Mouse (Mus musculus) liver, adult 2 months (tissue): ENCODE measurements around the gene Cxcr5. TPM values are rescaled to one million over a fixed set of nuclear protein-coding genes. Genes with fewer than 3 reads are reported as not detected.

Source experiments
- DNase-seq: peaks from one replicate; pipeline ENCODE4 v3.0.0-alpha.2; 2011; ENCODE audit warnings: low read depth, low spot score; ENCODE audit errors: extremely low read depth
- H3K27ac ChIP-seq: fragments of 200-500 bp; replicated peaks from 2 replicates; pipeline ENCODE4 v1.5.1; 2012; ENCODE audit warnings: low read depth, mild to moderate bottlenecking, control low read depth, inconsistent platforms, low read length; ENCODE audit not compliant: insufficient read depth
- H3K27me3 ChIP-seq: fragments of 200-500 bp; 2 replicates; pipeline ENCODE4 v1.6.1; 2012; ENCODE audit warnings: mild to moderate bottlenecking, moderate library complexity, low read length, inconsistent platforms; ENCODE audit not compliant: control insufficient read depth, insufficient read depth
- H3K36me3 ChIP-seq: fragments of 200-500 bp; 2 replicates; pipeline ENCODE4 v1.6.1; 2012; ENCODE audit warnings: low read length, inconsistent platforms; ENCODE audit not compliant: control insufficient read depth, insufficient read depth
- H3K4me1 ChIP-seq: fragments of 200-500 bp; 2 replicates; pipeline ENCODE4 v1.6.1; 2011; ENCODE audit warnings: low read length; ENCODE audit not compliant: control insufficient read depth, insufficient read depth
- H3K4me3 ChIP-seq: fragments of 200-500 bp; 2 replicates; pipeline ENCODE4 v1.5.1; 2011; ENCODE audit warnings: low read depth, mild to moderate bottlenecking, control low read depth, low read length, moderate library complexity; ENCODE audit not compliant: insufficient read depth
- H3K79me2 ChIP-seq: fragments of 200-500 bp; 2 replicates; pipeline ENCODE4 v1.6.1; 2012; ENCODE audit warnings: inconsistent platforms, mild to moderate bottlenecking, low read length, moderate library complexity; ENCODE audit not compliant: control insufficient read depth, insufficient read depth
- H3K9ac ChIP-seq: fragments of 200-500 bp; 2 replicates; pipeline ENCODE4 v1.6.1; 2012; ENCODE audit warnings: low read depth, mild to moderate bottlenecking, control low read depth, inconsistent platforms, low read length
- CTCF ChIP-seq: fragments of 200-500 bp; IDR thresholded peaks from 2 replicates; pipeline ENCODE4 v1.5.1; 2011; ENCODE audit warnings: low read depth, low read length, control low read depth
- POLR2A ChIP-seq: fragments of 200-500 bp; IDR thresholded peaks from 2 replicates; pipeline ENCODE4 v1.6.1; 2011; ENCODE audit warnings: low read length, control low read depth; ENCODE audit not compliant: insufficient read depth; ENCODE audit errors: extremely low read depth
- WGBS: fragments of 180-500 bp; shearing (Covaris S2); methylation state at CpG from one replicate; pipeline ENCODE4 v1.1.7; 2018; 5-methylcytosine and 5-hydroxymethylcytosine counted together
- polyA plus RNA-seq: library from polyadenylated mRNA; depleted of rRNA; stranded (reverse); fragments of >200 nt; gene quantifications from 2 replicates; pipeline ENCODE4 v1.2.3, GENCODE M21; 2012
- total RNA-seq: library from RNA; depleted of rRNA; stranded (reverse); fragments of >200 nt; gene quantifications from 2 replicates; pipeline ENCODE4 v1.2.3, GENCODE M21; 2014

Gene Cxcr5
- total and polyA plus RNA-seq, 2 experiments, result 0.18 to 1.4 TPM

DNA sequence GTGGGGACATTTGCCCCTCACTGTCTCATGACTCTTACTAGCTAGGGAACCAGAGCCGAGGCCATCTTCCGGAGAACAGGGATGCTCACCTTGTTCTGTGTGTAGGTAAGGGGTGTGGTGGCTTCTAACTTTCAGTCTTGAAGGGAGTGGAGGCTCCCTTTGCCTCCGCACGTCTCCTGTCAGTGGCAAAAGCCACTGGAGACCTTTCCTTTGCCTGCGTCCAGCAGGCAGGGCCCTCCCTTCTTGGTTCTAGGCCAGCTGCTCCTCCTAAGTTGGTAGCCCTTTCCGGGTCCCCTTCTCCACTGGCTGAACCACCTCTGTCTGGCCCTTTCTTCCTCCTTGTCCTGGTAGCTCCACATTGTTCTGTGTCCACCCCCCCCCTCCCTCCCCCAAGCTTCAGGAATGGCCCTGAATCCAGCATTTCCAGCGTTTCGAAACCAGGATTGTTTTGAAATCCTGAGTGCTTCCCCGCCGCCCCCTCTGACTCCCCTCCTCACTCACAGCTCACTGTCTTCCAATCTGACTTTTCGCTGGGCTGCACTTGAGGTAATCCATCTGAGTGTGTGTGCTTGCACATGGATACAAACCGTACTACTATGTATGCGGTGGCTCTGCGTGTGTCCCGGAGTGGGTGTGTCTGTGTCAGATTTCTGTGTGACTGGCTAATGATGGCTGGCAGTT, 74.8 kb downstream of the Cxcr5 start:
- Histone ChIP-seq H3K27ac (peak overlapping the region; percentile 93), H3K4me3 (peak overlapping the region; percentile 48), H3K4me1 (peaks cover 35% of the 10 kb centered on the region), H3K9ac (peak overlapping the region; percentile 67), H3K79me2 (peaks cover 22% of the 10 kb centered on the region; the same call in 1 of the 2 replicates), H3K36me3 (no peaks in the 10 kb centered on the region), H3K27me3 (no peaks in the 10 kb centered on the region)
- peak; percentile 77 for DNase-seq
- TF ChIP-seq CTCF (no peak), POLR2A (no peak)
- WGBS, result 6% methylated on average over 15 of the region's 15 CpGs

DNA sequence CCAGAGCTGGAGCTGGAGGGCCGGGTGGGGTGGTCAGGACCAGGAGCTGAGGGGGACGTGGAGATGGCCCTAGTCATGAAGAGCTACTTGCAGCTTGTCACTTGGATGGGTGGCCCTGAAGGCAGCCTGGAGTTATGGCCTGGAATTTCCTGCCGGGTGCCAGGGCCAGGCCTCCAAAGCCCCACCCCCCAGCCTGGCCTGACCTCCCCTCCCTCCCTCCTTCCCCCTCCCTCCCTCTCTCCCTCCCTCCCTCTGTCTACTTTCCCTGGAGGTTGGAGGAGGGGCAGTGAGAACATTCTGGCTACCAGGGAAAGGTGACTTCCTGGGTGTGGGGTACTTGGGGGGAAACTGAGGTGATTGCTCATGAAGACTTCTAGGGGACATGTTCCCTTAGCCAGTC, 75.3 kb downstream of the Cxcr5 start:
- H3K4me3 ChIP-seq, result peak overlapping the region; percentile 88
- DNase-seq, result peak; percentile 81
- peak overlapping the region; percentile 96 for H3K27ac ChIP-seq
- TF ChIP-seq POLR2A (peak; percentile 40; the same call in 1 of the 2 replicates), CTCF (no peak)
- peaks cover 20% of the 10 kb centered on the region; the same call in 1 of the 2 replicates for H3K79me2 ChIP-seq
- H3K27me3 ChIP-seq, result no peaks in the 10 kb centered on the region
- H3K9ac ChIP-seq, result peak overlapping the region; percentile 70
- H3K36me3 ChIP-seq, result no peaks in the 10 kb centered on the region
- peaks cover 32% of the 10 kb centered on the region for H3K4me1 ChIP-seq
- WGBS, result 6% methylated on average over 3 of the region's 3 CpGs

DNA sequence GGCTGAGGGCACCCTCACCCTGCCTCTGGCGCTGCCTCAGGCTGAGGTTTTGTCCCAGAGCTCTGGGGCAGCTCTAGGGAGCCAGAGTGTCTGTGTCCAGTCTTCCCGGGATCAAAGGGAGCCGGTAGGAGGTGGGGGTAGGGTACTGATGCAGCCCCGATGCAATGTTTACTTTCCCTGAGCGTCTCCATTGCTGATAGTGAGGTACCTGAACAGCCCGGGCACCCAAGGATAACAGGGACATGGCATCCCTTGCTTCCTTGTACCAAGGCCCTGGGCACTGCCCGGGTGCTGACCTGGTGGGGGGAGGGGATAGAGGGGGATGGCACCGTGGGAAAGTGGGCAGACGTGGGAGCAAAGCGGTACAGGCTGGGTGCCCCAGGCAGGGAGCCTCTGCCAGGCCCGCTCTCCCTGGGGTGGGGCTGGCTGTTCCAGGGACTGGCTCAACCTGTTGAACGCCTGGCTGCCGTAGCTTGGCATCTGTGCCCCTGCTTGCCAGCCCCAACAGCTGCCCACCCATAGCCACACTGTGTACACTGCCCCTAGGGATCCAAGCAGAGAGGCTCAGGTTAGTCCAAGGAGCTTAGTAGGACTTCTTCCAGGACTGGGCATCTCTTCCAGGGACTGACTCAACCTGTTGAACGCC, 76.0 kb downstream of the Cxcr5 start:
- TF ChIP-seq CTCF, result no peak
- peak; percentile 40; the same call in 1 of the 2 replicates for TF ChIP-seq POLR2A
- WGBS, result 13% methylated on average over 14 of the region's 14 CpGs
- DNase-seq, result peak; percentile 93
- H3K4me3 ChIP-seq, result peak overlapping the region; percentile 88
- peaks cover 27% of the 10 kb centered on the region for H3K4me1 ChIP-seq
- H3K9ac ChIP-seq, result peak overlapping the region; percentile 90
- H3K36me3 ChIP-seq, result no peaks in the 10 kb centered on the region
- H3K27me3 ChIP-seq, result no peaks in the 10 kb centered on the region
- peaks cover 18% of the 10 kb centered on the region; the same call in 1 of the 2 replicates for H3K79me2 ChIP-seq
- H3K27ac ChIP-seq, result peak overlapping the region; percentile 96

DNA sequence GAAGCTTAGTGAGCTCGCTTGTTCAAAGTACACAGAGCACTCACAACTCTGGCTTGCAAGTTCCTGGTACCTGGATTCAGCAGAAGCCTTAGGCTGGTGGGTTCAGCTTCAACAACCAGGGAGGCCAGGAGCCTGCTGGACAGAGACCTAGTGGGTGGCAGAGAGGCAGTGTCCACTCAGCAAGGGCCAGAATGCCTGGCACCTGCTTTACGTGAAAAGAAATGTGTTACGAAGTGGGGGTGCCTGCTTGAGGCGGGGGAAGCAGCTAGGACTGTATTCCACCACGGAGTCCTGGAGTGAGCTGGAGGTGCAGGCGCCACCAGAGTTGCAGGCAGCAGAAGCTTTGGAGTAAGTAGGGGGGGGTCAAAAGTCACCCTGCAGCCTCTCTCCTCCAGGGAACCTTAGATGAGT, 76.6 kb downstream of the Cxcr5 start:
- peaks cover 25% of the 10 kb centered on the region for H3K4me1 ChIP-seq
- H3K27me3 ChIP-seq, result no peaks in the 10 kb centered on the region
- peaks cover 18% of the 10 kb centered on the region; the same call in 1 of the 2 replicates for H3K79me2 ChIP-seq
- peak overlapping the region; percentile 96 for H3K27ac ChIP-seq
- H3K9ac ChIP-seq, result peak overlapping the region; percentile 90
- no peaks in the 10 kb centered on the region for H3K36me3 ChIP-seq
- peak overlapping the region; percentile 88 for H3K4me3 ChIP-seq
- peak; percentile 52 for DNase-seq
- WGBS, result 15% methylated on average over 6 of the region's 6 CpGs
- TF ChIP-seq POLR2A (no peak), CTCF (no peak)

DNA sequence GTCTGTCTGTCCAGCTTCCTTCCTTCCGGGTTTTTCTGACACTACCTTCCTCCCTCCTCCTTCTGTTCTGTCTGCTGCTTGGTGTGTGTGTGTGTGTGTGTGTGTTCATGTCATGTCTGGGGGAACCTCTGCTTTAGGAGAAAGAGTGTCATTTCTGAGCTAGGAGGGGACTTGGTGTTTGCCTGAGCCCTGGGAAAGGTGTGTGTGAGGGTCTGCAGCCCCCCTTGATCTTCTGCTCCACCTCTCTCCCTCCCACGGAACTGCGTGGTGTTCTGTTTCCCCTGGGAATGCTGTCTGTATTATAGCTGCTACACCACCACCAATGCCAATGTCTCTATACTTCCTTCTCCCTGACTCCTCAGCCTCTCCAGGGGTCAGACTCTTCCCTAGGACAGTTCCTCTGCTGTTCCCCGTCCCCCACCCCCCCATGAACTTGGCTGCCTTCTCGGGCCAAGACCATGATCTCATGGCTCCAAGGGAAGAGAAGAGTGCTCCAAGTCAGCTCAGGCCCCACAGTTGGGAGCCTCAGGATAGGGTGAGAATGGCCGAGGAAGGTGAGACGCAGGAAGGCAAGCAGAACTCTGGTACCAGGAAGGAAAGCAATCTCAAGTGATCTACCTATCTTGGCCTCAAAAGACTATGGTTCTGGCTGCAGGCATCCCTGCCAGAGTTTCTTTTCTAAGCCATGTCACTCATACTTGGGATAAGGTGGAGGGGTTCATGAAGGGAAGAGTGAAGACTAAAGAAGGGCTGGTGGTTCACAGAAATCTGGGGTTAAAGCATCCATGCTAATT, 77.2 kb downstream of the Cxcr5 start:
- H3K9ac ChIP-seq, result peak overlapping the region; percentile 90
- H3K27me3 ChIP-seq, result no peaks in the 10 kb centered on the region
- TF ChIP-seq CTCF, result no peak
- no peak for TF ChIP-seq POLR2A
- peaks cover 15% of the 10 kb centered on the region; the same call in 1 of the 2 replicates for H3K79me2 ChIP-seq
- peak overlapping the region; percentile 88 for H3K4me3 ChIP-seq
- H3K36me3 ChIP-seq, result no peaks in the 10 kb centered on the region
- DNase-seq, result peak; percentile 27
- 6% methylated on average over 7 of the region's 7 CpGs for WGBS
- H3K4me1 ChIP-seq, result peaks cover 21% of the 10 kb centered on the region
- peak overlapping the region; percentile 96 for H3K27ac ChIP-seq
